Mouse (Mus musculus) liver, embryonic 14.5 days (tissue): ENCODE results near the gene BC003965. TPM values are rescaled to one million over a fixed set of nuclear protein-coding genes. Genes with fewer than 3 reads are reported as not detected.

Experiments used
- ATAC-seq: fragments of 200-750 bp; cut with Nextera tagmentation; 2 replicates; pipeline ENCODE4 v1.8.0; 2017; ENCODE audit warnings: moderate number of reproducible peaks, mild to moderate bottlenecking, moderate library complexity; ENCODE audit not compliant: insufficient read depth
- DNase-seq, 3 experiments: peaks; one replicate each; pipeline ENCODE4 v3.0.0-alpha.2; 2012 to 2013; ENCODE audit warnings: low read depth in 3 of 3, low spot score in 3 of 3
- H3K27ac ChIP-seq: fragments of 300-500 bp; sonication (generic); 2 replicates; pipeline ENCODE4 v1.5.1; 2014; ENCODE audit warnings: moderate library complexity, mild to moderate bottlenecking, control low read depth, inconsistent platforms
- H3K27me3 ChIP-seq: fragments of 300-500 bp; sonication (generic); 2 replicates; pipeline ENCODE4 v1.6.1; 2014; ENCODE audit warnings: mild to moderate bottlenecking, low read length, moderate library complexity; ENCODE audit not compliant: control insufficient read depth, insufficient read depth
- H3K36me3 ChIP-seq: fragments of 300-500 bp; sonication (generic); replicated peaks from 2 replicates; pipeline ENCODE4 v1.6.1; 2014; ENCODE audit warnings: low read depth; ENCODE audit not compliant: control insufficient read depth, insufficient read depth
- H3K4me1 ChIP-seq, 2 experiments: fragments of 200-500 bp in 1 of 2; fragments of 300-500 bp in 1 of 2; sonication (generic) in 1 of 2; replicated peaks; 2 replicates each; pipeline ENCODE4 v1.6.1; 2012 to 2014; ENCODE audit warnings: antibody characterized with exemption in 1 of 2, inconsistent platforms in 1 of 2, low read length in 1 of 2; ENCODE audit not compliant: control insufficient read depth in 2 of 2, insufficient read depth in 2 of 2
- H3K4me2 ChIP-seq: fragments of 300-500 bp; sonication (generic); 2 replicates; pipeline ENCODE4 v1.6.1; 2014; ENCODE audit warnings: low read depth, mild to moderate bottlenecking, control low read depth, moderate library complexity
- H3K4me3 ChIP-seq, 2 experiments: fragments of 200-500 bp in 1 of 2; fragments of 300-500 bp in 1 of 2; sonication (generic) in 1 of 2; 2 replicates each; pipeline ENCODE4 v1.5.1; 2012 to 2014; ENCODE audit warnings: low read depth in 2 of 2, low read length in 2 of 2, mild to moderate bottlenecking in 2 of 2, control low read depth in 1 of 2, inconsistent platforms in 1 of 2, moderate library complexity in 1 of 2; ENCODE audit not compliant: insufficient read depth in 1 of 2
- H3K9ac ChIP-seq: fragments of 300-500 bp; sonication (generic); replicated peaks from 2 replicates; pipeline ENCODE4 v1.6.1; 2014; ENCODE audit warnings: mild to moderate bottlenecking, control low read depth, moderate library complexity
- H3K9me3 ChIP-seq: fragments of 300-500 bp; sonication (generic); 2 replicates; pipeline ENCODE4 v1.6.1; 2016; ENCODE audit warnings: low read length, mixed read lengths; ENCODE audit not compliant: control insufficient read depth
- CTCF ChIP-seq: IDR thresholded peaks from 2 replicates; pipeline ENCODE4 v1.5.1; 2016; ENCODE audit warnings: antibody characterized with exemption, low read depth, control low read depth
- EP300 ChIP-seq: IDR thresholded peaks from 2 replicates; pipeline ENCODE4 v1.6.1; 2016; ENCODE audit warnings: antibody characterized with exemption, low read depth
- WGBS: fragments of 180-500 bp; shearing (Covaris S2); extraction: QIAGEN DNeasy Blood & Tissue Kit; methylation state at CpG from one replicate; pipeline ENCODE4 v1.1.7; 2014; ENCODE audit not compliant: insufficient replicate concordance; 5-methylcytosine and 5-hydroxymethylcytosine counted together
- polyA plus RNA-seq, 2 experiments: library from polyadenylated mRNA; depleted of rRNA in 1 of 2; stranded (reverse) in 1 of 2; unstranded in 1 of 2; fragments of >200 nt; fragmentation: Nextera tagmentation in 1 of 2; extraction: Ambion mirVana in 1 of 2; gene quantifications; 2 replicates each; pipeline versions ENCODE4 v1.2.1 to v1.2.3; 2012 to 2014

The BC003965 gene
- polyA plus RNA-seq, 2 experiments, result 13.4 to 16.8 TPM

DNA sequence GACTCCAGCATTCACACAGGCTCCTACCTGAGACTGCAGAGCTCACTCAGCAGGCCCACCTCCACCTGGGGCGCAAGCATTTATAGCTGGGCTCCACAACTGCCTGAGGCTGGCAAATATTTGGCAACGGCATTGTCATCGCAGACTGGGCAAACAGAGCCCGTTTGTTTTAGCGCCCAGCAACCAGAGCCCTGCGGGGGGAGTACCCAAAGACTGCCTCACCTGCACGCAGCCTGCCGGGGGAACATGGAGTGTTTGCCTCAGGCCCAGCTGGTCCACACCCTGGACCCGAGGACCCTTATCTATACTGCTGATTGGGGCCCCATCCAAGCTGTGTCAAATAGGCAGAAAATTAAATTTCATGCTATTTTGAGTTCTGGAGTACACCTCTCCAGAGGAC, 8.9 kb upstream of the BC003965 start, which contains the start of gene Gm38655:
Gm38655 (minus strand) TSS at position 61 of the 400 bp plus-strand sequence.
- Histone ChIP-seq H3K4me1 (peaks cover 8 to 9% of the 10 kb centered on the region in 2 experiments), H3K4me3 (no peak within 1 kb of the TSS), H3K9me3 (no peaks in the 10 kb centered on the region), H3K27ac (no peak within 1 kb of the TSS), H3K27me3 (no peaks in the 10 kb centered on the region; the same call in 1 of the 2 replicates), H3K9ac (peak within 1 kb of the TSS; percentile 27; the same call in 1 of the 2 replicates), H3K4me2 (peak within 1 kb of the TSS; percentile 20; the same call in 1 of the 2 replicates), H3K36me3 (no peaks in the 10 kb centered on the region)
- ATAC-seq (no peak; the same call in 1 of the 2 replicates), DNase-seq (no peak)
- 45% methylated on average over 9 of the region's 9 CpGs for WGBS
- TF ChIP-seq CTCF (no peak), EP300 (no peak)

DNA sequence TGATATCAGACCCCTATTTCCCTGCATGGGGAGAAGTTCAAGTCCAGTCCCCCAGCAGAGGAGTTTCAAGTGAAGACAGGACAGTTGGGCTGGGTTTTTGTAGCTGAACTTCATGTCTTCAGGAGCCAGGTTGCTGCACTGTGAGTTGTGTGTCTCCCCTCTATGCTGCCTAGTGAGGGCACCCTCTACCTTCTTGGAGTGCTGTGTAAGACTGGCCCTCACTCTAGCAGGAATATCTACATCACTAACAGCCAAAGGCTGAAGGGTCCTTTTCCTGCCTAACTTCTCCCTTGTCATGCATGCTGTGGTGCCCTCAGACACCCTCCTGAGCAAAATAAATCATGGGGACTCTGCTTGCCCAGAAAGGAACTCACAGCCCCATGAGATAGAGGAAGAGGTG, 1.1 kb upstream of the BC003965 start:
- no peaks in the 10 kb centered on the region for H3K36me3 ChIP-seq
- H3K27me3 ChIP-seq, result no peaks in the 10 kb centered on the region
- peaks cover 13 to 16% of the 10 kb centered on the region in 2 experiments for H3K4me1 ChIP-seq
- DNase-seq, result no peak
- H3K4me2 ChIP-seq, result peak overlapping the region; percentile 94
- H3K27ac ChIP-seq, result no peak overlapping the region
- ATAC-seq, result no peak
- H3K4me3 ChIP-seq, result peak overlapping the region in 1 of 2 experiments; percentile 84; a peak in 2 of 4 replicates
- no peaks in the 10 kb centered on the region for H3K9me3 ChIP-seq
- H3K9ac ChIP-seq, result peak overlapping the region; percentile 88; the same call in 1 of the 2 replicates
- TF ChIP-seq EP300, result no peak
- TF ChIP-seq CTCF, result peak; percentile 38; the same call in 1 of the 2 replicates

- TF ChIP-seq CTCF, result no peak
- Histone ChIP-seq H3K9me3 (no peaks in the 10 kb centered on the region), H3K27me3 (no peaks in the 10 kb centered on the region), H3K27ac (peak overlapping the region; percentile 44), H3K36me3 (no peaks in the 10 kb centered on the region), H3K4me2 (peak overlapping the region; percentile 94), H3K9ac (peak overlapping the region; percentile 88), H3K4me3 (peak overlapping the region; percentile 75 to 84), H3K4me1 (peaks cover 13 to 19% of the 10 kb centered on the region in 2 experiments)
- ATAC-seq (peak; percentile 23), DNase-seq (no peak)
- 6% methylated on average over 17 of the region's 17 CpGs for WGBS
Observed at GRCm38 (mm10) chr17:25184961-25185360, 607 bp downstream of the BC003965 start.

- WGBS, result 8% methylated on average over 11 of the region's 11 CpGs
- Histone ChIP-seq H3K4me3 (peak overlapping the region; percentile 88 to 92), H3K9me3 (no peaks in the 10 kb centered on the region), H3K36me3 (no peaks in the 10 kb centered on the region), H3K27me3 (no peaks in the 10 kb centered on the region), H3K4me2 (peak overlapping the region; percentile 94), H3K4me1 (peaks cover 13 to 19% of the 10 kb centered on the region in 2 experiments), H3K9ac (peak overlapping the region; percentile 87), H3K27ac (peak overlapping the region; percentile 7; the same call in 1 of the 2 replicates)
- no peak for DNase-seq
- TF ChIP-seq CTCF (no peak), EP300 (no peak)
- no peak for ATAC-seq
Observed at GRCm38 (mm10) chr17:25187784-25188149, 3.4 kb downstream of the BC003965 start.

DNA sequence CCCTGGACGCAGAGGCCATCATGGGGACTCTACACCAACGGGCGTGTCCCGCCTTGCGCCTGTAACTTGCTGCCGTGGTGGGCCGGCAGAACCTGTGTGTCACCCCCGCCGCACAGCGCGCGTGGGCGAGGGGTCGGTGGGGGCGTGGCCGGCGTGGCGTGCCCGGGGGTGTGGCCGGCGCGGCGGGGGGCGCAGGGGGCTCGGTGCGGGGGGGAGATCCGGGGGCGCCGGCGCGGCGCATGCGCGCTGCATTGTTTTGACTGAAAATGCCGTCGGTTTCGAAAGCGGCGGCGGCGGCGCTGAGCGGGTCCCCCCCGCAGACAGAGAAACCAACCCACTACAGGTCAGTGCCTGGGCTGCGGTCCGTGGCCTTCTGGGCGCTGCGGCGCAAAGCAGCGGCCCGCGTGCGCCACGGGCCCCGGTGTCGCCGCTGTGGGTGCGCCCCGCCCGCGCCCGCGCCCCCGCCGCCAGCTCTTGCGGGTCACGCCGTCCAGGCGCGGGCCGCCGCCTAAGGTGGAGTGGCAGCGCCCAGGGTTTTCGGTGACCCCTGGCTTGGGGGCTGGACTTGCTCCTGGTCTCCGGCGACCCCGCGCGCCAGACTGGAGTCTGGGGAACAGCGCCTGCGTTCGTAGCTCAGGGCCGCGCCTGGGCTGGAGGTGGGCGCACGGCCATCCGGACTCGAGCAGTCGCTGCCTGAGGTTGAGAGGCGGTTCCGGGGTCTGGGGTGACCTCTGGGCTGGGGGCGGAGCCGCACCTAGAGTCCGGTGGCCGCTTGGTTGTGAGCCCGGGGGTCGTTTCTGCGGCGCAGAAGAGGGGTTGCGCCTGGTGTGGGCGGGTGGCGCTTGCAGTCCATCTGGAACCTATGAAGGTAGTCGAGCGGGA, 4.0 kb downstream of the BC003965 start, which contains the start of gene Unkl:
Unkl (plus strand) TSS at position 248 of the 882 bp plus-strand sequence.
- TF ChIP-seq EP300 (no peak), CTCF (no peak)
- H3K4me1 ChIP-seq, result peaks cover 11 to 16% of the 10 kb centered on the region in 2 experiments

More for the DNA sequence above, 4.0 kb downstream of the BC003965 start, which contains the start of gene Unkl:
- Histone ChIP-seq H3K27me3 (no peaks in the 10 kb centered on the region), H3K4me2 (peak within 1 kb of the TSS; percentile 94), H3K36me3 (no peaks in the 10 kb centered on the region), H3K27ac (peak within 1 kb of the TSS; percentile 7), H3K9me3 (no peaks in the 10 kb centered on the region), H3K4me3 (peak within 1 kb of the TSS; percentile 88 to 92), H3K9ac (peak within 1 kb of the TSS; percentile 87)
- DNase-seq (peak in 2 of 3 experiments; percentile 26 to 28), ATAC-seq (peak; percentile 14; the same call in 1 of the 2 replicates)
- under 1% methylated on average over 104 of the region's 104 CpGs for WGBS
